Mouse (Mus musculus): Measurements from ENCODE around the gene 5730522E02Rik. TPM values are rescaled to one million over a fixed set of nuclear protein-coding genes. Genes with fewer than 3 reads are reported as not detected.

Gene 5730522E02Rik
- polyA plus RNA-seq, 1 experiment from 2014 or later: 7.7 TPM

- Histone ChIP-seq H3K27me3 (replicated peaks) (no peaks in the 10 kb centered on the region), H3K9me3 (no peaks in the 10 kb centered on the region), H3K4me1 (no peaks in the 10 kb centered on the region), H3K27ac (no peak overlapping the region), H3K4me2 (replicated peaks) (no peak overlapping the region), H3K36me3 (no peaks in the 10 kb centered on the region), H3K4me3 (no peak overlapping the region), H3K9ac (no peak overlapping the region)
- ATAC-seq (ENCODE audit: low FRiP score, low read depth): no peak
- 75% methylated on average over 5 of the region's 5 CpGs for WGBS
Measured at GRCm38 (mm10) chr11:25941504-25941903, 269.1 kb downstream of the 5730522E02Rik start.

GRCm38 (mm10) chr11:25940716-25941294 is 269.8 kb downstream of the 5730522E02Rik start:
- no peaks in the 10 kb centered on the region for H3K36me3 ChIP-seq
- no peak overlapping the region for H3K27ac ChIP-seq
- no peaks in the 10 kb centered on the region for H3K4me1 ChIP-seq
- 66% methylated on average over 4 of the region's 4 CpGs for WGBS
- H3K4me3 ChIP-seq: no peak overlapping the region
- no peak overlapping the region for H3K4me2 ChIP-seq (replicated peaks)
- no peaks in the 10 kb centered on the region for H3K9me3 ChIP-seq
- 0 out of 2 replicates have a peak, but pooled peaks have one; percentile 21 for ATAC-seq (ENCODE audit: low FRiP score, low read depth)
- no peak overlapping the region for H3K9ac ChIP-seq
- no peaks in the 10 kb centered on the region for H3K27me3 ChIP-seq (replicated peaks)

- ATAC-seq (ENCODE audit: low FRiP score, low read depth): no peak
- no peak overlapping the region for H3K9ac ChIP-seq
- H3K4me1 ChIP-seq: no peaks in the 10 kb centered on the region
- no peaks in the 10 kb centered on the region for H3K36me3 ChIP-seq
- no peaks in the 10 kb centered on the region for H3K27me3 ChIP-seq (replicated peaks)
- H3K4me3 ChIP-seq: no peak overlapping the region
- WGBS: 91% methylated on average over 2 of the region's 2 CpGs
- H3K4me2 ChIP-seq (replicated peaks): no peak overlapping the region
- no peaks in the 10 kb centered on the region for H3K9me3 ChIP-seq
- H3K27ac ChIP-seq: no peak overlapping the region
Measured at GRCm38 (mm10) chr11:25926267-25926666, 284.3 kb downstream of the 5730522E02Rik start.

GRCm38 (mm10) chr11:25902321-25902720 is 308.2 kb downstream of the 5730522E02Rik start:
- WGBS: 78% methylated on average over 2 of the region's 2 CpGs
- no peaks in the 10 kb centered on the region for H3K9me3 ChIP-seq
- ATAC-seq (ENCODE audit: low FRiP score, low read depth): no peak
- no peaks in the 10 kb centered on the region for H3K27me3 ChIP-seq (replicated peaks)
- H3K4me1 ChIP-seq: no peaks in the 10 kb centered on the region
- H3K4me3 ChIP-seq: no peak overlapping the region
- no peak overlapping the region for H3K27ac ChIP-seq
- H3K36me3 ChIP-seq: no peaks in the 10 kb centered on the region
- H3K9ac ChIP-seq: no peak overlapping the region
- no peak overlapping the region for H3K4me2 ChIP-seq (replicated peaks)

DNA sequence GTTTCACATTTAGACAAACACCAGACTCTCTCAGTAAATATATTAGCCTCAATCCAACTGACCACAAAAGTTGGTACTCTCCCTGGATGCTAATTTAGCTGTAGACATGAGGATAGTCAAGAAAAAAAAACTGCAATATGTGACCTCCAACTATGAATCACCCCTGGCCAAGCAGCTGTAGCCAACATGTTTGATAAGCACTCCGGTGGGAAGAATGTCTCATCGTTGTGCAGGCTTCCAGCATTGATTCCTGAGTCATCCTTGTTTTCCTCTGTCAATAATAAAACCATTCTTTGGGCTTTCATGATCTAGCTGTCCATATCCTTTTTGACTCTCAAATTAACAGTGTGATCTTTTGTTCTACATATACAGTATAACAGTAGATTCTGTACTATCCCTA is 308.9 kb downstream of the 5730522E02Rik start:
- no peaks in the 10 kb centered on the region for H3K4me1 ChIP-seq

DNA sequence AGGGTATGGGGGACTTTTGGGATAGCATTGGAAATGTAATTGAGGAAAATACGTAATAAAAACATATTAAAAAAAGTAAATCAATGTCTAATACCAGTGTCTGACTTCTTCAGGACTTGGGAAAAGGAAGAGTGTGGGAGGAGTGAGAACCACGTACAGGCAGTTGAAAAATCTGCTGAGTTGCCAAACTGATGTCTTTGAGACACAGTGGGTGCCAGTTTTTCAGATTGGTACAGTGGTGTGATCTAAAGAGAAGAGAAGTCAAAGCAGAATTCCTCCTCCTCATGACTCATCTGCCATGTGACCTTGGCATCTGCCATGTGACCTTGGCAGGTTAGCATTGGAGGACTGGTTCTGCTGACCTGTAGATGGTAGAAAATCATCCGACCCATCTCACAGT is 316.7 kb downstream of the 5730522E02Rik start:
- no peak for ATAC-seq (ENCODE audit: low FRiP score, low read depth)
- Histone ChIP-seq H3K4me3 (no peak overlapping the region), H3K27me3 (replicated peaks) (no peaks in the 10 kb centered on the region), H3K4me2 (replicated peaks) (no peak overlapping the region), H3K27ac (no peak overlapping the region), H3K9me3 (no peaks in the 10 kb centered on the region), H3K4me1 (no peaks in the 10 kb centered on the region), H3K9ac (no peak overlapping the region), H3K36me3 (no peaks in the 10 kb centered on the region)
- 93% methylated on average over 3 of the region's 3 CpGs for WGBS

More for the DNA sequence above, 308.9 kb downstream of the 5730522E02Rik start:
- no peak for ATAC-seq (ENCODE audit: low FRiP score, low read depth)
- H3K4me2 ChIP-seq (replicated peaks): no peak overlapping the region
- no peak overlapping the region for H3K9ac ChIP-seq
- no peaks in the 10 kb centered on the region for H3K36me3 ChIP-seq
- no peak overlapping the region for H3K27ac ChIP-seq
- no peak overlapping the region for H3K4me3 ChIP-seq
- no peaks in the 10 kb centered on the region for H3K27me3 ChIP-seq (replicated peaks)
- no peaks in the 10 kb centered on the region for H3K9me3 ChIP-seq
- 71% methylated on average over 2 of the region's 2 CpGs for WGBS

GRCm38 (mm10) chr11:25872983-25873382 is 337.6 kb downstream of the 5730522E02Rik start:
- Histone ChIP-seq H3K27me3 (replicated peaks) (no peaks in the 10 kb centered on the region), H3K36me3 (no peaks in the 10 kb centered on the region), H3K4me2 (replicated peaks) (no peak overlapping the region), H3K27ac (no peak overlapping the region), H3K9ac (no peak overlapping the region), H3K9me3 (no peaks in the 10 kb centered on the region), H3K4me1 (no peaks in the 10 kb centered on the region), H3K4me3 (no peak overlapping the region)
- ATAC-seq (ENCODE audit: low FRiP score, low read depth): no peak

- no peak for ATAC-seq (ENCODE audit: low FRiP score, low read depth)
- 47% methylated on average over 4 of the region's 4 CpGs for WGBS
- Histone ChIP-seq H3K4me3 (no peak overlapping the region), H3K27ac (no peak overlapping the region), H3K4me2 (replicated peaks) (no peak overlapping the region), H3K36me3 (no peaks in the 10 kb centered on the region), H3K4me1 (no peaks in the 10 kb centered on the region), H3K9ac (no peak overlapping the region), H3K27me3 (replicated peaks) (no peaks in the 10 kb centered on the region), H3K9me3 (no peaks in the 10 kb centered on the region)
Measured at GRCm38 (mm10) chr11:25872317-25872716, 338.2 kb downstream of the 5730522E02Rik start.

DNA sequence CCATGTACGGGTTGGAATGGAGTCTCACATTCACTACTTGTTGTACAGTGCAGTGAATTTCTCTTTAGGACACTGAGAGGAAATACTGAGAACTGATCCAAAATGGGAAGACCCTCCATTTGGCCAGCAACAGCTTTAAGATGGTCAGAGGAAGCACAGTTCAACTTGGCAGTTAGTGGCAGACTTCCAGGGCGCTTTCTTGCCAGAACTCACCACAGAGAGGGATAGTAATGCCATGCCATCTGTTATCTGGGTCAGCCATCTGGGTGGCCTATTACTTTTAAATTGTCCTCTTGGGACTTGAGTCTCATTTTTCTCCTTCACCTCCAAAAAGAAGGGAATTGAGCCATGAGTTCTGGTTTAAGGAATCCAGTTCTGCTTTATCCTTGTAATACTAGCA is 344.3 kb downstream of the 5730522E02Rik start:
- Histone ChIP-seq H3K4me1 (no peaks in the 10 kb centered on the region), H3K27me3 (replicated peaks) (no peaks in the 10 kb centered on the region), H3K27ac (no peak overlapping the region), H3K4me3 (no peak overlapping the region), H3K4me2 (replicated peaks) (no peak overlapping the region), H3K36me3 (no peaks in the 10 kb centered on the region), H3K9me3 (no peaks in the 10 kb centered on the region), H3K9ac (no peak overlapping the region)
- ATAC-seq (ENCODE audit: low FRiP score, low read depth): no peak
- 77% methylated on average over 2 of the region's 2 CpGs for WGBS

DNA sequence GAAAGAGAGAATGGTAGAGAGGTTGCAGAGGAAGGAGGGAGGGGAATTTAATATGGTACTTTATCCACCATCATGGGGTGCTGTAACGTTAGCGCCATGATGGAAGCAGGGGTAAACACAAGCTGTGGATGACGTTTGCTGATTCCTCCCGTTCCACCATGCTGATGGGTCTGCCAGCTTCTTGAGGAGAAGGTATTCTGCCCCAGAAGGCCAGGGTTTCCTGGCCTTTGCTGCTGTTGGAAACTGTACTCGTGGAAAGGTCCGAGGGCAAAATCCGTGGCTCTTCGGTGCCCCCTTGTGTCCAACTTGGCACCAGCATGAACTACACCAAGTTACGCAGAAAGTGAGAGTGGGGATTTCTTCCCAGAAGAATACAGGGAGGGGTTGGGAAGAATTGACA is 347.9 kb downstream of the 5730522E02Rik start:
- Histone ChIP-seq H3K27me3 (replicated peaks) (no peaks in the 10 kb centered on the region), H3K4me2 (replicated peaks) (peak overlapping the region; percentile 25; the same call in 1 of the 2 replicates), H3K4me3 (no peak overlapping the region), H3K9me3 (no peaks in the 10 kb centered on the region), H3K4me1 (no peaks in the 10 kb centered on the region), H3K27ac (no peak overlapping the region), H3K36me3 (no peaks in the 10 kb centered on the region), H3K9ac (no peak overlapping the region)
- WGBS: 4% methylated on average over 9 of the region's 9 CpGs
- ATAC-seq (ENCODE audit: low FRiP score, low read depth): peak; percentile 74

- H3K9me3 ChIP-seq: no peaks in the 10 kb centered on the region
- peak overlapping the region; percentile 38 for H3K4me2 ChIP-seq (replicated peaks)
- H3K27me3 ChIP-seq (replicated peaks): no peaks in the 10 kb centered on the region
- 24% methylated on average over 16 of the region's 16 CpGs for WGBS
- H3K4me3 ChIP-seq: no peak overlapping the region
- peak; percentile 44 for ATAC-seq (ENCODE audit: low FRiP score, low read depth)
- H3K9ac ChIP-seq: no peak overlapping the region
- H3K4me1 ChIP-seq: peaks cover 21% of the 10 kb centered on the region
- H3K36me3 ChIP-seq: no peaks in the 10 kb centered on the region
- H3K27ac ChIP-seq: peak overlapping the region; percentile 50; the same call in 1 of the 2 replicates
Measured at GRCm38 (mm10) chr11:25856629-25857568, 353.7 kb downstream of the 5730522E02Rik start.

DNA sequence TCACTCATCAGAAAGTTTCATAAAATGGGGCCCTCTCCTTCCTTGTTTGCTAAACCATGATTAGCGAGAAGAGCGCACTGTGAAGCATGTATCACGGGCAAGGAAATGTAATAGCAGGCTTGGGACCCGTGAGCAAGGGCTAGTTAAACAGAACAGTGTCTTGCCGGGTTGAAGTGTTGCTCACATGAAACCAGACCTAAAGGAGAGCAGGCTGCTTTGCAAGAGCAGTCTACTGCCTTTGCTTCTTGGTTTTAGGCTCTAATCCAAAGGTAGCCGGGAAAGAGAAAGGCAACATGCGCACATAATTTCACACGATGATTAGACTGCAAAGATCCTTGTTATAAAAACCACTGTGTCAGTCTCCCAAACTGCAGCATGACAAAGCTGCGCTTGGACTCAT is 354.8 kb downstream of the 5730522E02Rik start:
- Histone ChIP-seq H3K4me1 (peaks cover 21% of the 10 kb centered on the region), H3K36me3 (no peaks in the 10 kb centered on the region), H3K27me3 (replicated peaks) (no peaks in the 10 kb centered on the region), H3K9ac (no peak overlapping the region), H3K27ac (0 out of 2 replicates have a peak overlapping the region, but pooled peaks have one; percentile 26), H3K9me3 (no peaks in the 10 kb centered on the region), H3K4me3 (no peak overlapping the region), H3K4me2 (replicated peaks) (peak overlapping the region; percentile 28)
- WGBS: 50% methylated on average over 9 of the region's 9 CpGs
- ATAC-seq (ENCODE audit: low FRiP score, low read depth): no peak

Data from neural tube, embryonic 12.5 days (tissue).